Mouse (Mus musculus) intestine, postnatal 0 days (tissue): ENCODE data around the gene Alg11. TPM values are rescaled to one million over a fixed set of nuclear protein-coding genes. Genes with fewer than 3 reads are reported as not detected.

Experiments
- ATAC-seq: fragments of 200-750 bp; cut with Nextera tagmentation; 2 replicates; pipeline ENCODE4 v1.8.0; 2017; ENCODE audit warnings: mild to moderate bottlenecking, moderate TSS enrichment, moderate library complexity
- H3K27ac ChIP-seq: fragments of 300-500 bp; sonication (generic); 2 replicates; pipeline ENCODE4 v1.5.1; 2014; ENCODE audit warnings: mild to moderate bottlenecking, low read depth, low read length, moderate library complexity
- H3K27me3 ChIP-seq: fragments of 300-500 bp; sonication (generic); replicated peaks from 2 replicates; pipeline ENCODE4 v1.6.1; 2014; ENCODE audit warnings: low read length, mixed read lengths; ENCODE audit not compliant: control insufficient read depth, insufficient read depth
- H3K36me3 ChIP-seq: fragments of 300-500 bp; sonication (generic); 2 replicates; pipeline ENCODE4 v1.6.1; 2014; ENCODE audit warnings: mild to moderate bottlenecking, moderate library complexity; ENCODE audit not compliant: control insufficient read depth, insufficient read depth
- H3K4me1 ChIP-seq: fragments of 300-500 bp; sonication (generic); replicated peaks from 2 replicates; pipeline ENCODE4 v1.6.1; 2014; ENCODE audit warnings: antibody characterized with exemption, low read length, mixed read lengths; ENCODE audit not compliant: control insufficient read depth, insufficient read depth
- H3K4me2 ChIP-seq: fragments of 300-500 bp; sonication (generic); replicated peaks from 2 replicates; pipeline ENCODE4 v1.6.1; 2014; ENCODE audit warnings: low read depth, mild to moderate bottlenecking, moderate library complexity
- H3K4me3 ChIP-seq: fragments of 300-500 bp; sonication (generic); 2 replicates; pipeline ENCODE4 v1.5.1; 2014; ENCODE audit warnings: low read depth, low read length
- H3K9ac ChIP-seq: fragments of 300-500 bp; sonication (generic); 2 replicates; pipeline ENCODE4 v1.6.1; 2014; ENCODE audit warnings: mild to moderate bottlenecking, low read depth, low read length
- H3K9me3 ChIP-seq: fragments of 300-500 bp; sonication (generic); 2 replicates; pipeline ENCODE4 v1.6.1; 2016; ENCODE audit warnings: mixed run types; ENCODE audit not compliant: control insufficient read depth
- CTCF ChIP-seq: sonication (generic); IDR thresholded peaks from 2 replicates; pipeline ENCODE4 v1.5.1; 2016; ENCODE audit warnings: low read depth, mild to moderate bottlenecking, control low read depth, antibody characterized with exemption, moderate library complexity
- WGBS: fragments of 180-500 bp; shearing (Covaris S2); extraction: QIAGEN DNeasy Blood & Tissue Kit; methylation state at CpG from one replicate; pipeline ENCODE4 v1.1.7; 2014; 5-methylcytosine and 5-hydroxymethylcytosine counted together
- polyA plus RNA-seq: library from polyadenylated mRNA; unstranded; fragments of >200 nt; fragmentation: Nextera tagmentation; extraction: Ambion mirVana; gene quantifications from 2 replicates; pipeline ENCODE4 v1.2.1, GENCODE M21; 2015

Alg11 gene
- polyA plus RNA-seq, 1 experiment from 2014 or later: 12.1 TPM

- no peaks in the 10 kb centered on the region for H3K9me3 ChIP-seq
- no peak overlapping the region for H3K27ac ChIP-seq
- no peaks in the 10 kb centered on the region for H3K36me3 ChIP-seq
- no peak overlapping the region for H3K4me3 ChIP-seq
- ATAC-seq: no peak
- no peaks in the 10 kb centered on the region for H3K27me3 ChIP-seq
- WGBS: 36% methylated on average over 8 of the region's 8 CpGs
- H3K4me1 ChIP-seq: no peaks in the 10 kb centered on the region
- no peak overlapping the region for H3K9ac ChIP-seq
- H3K4me2 ChIP-seq: no peak overlapping the region
- TF ChIP-seq CTCF: peak; percentile 63
These were observed 31.0 kb downstream of the Alg11 start for GRCm38 (mm10) chr8:22091568-22091967.

- H3K27ac ChIP-seq: no peak overlapping the region
- H3K4me2 ChIP-seq: no peak overlapping the region
- H3K9ac ChIP-seq: no peak overlapping the region
- H3K4me1 ChIP-seq: no peaks in the 10 kb centered on the region
- H3K36me3 ChIP-seq: no peaks in the 10 kb centered on the region
- no peak overlapping the region for H3K4me3 ChIP-seq
- WGBS: 73% methylated on average over 4 of the region's 4 CpGs
- no peak for TF ChIP-seq CTCF
- ATAC-seq: no peak
- no peaks in the 10 kb centered on the region for H3K27me3 ChIP-seq
- no peaks in the 10 kb centered on the region for H3K9me3 ChIP-seq
These were observed 46.5 kb downstream of the Alg11 start for GRCm38 (mm10) chr8:22107020-22107419.

Other genes with a start within 250 kb of the Alg11 start
- not detected in 2 replicates for gene Defb50, start 237.2 kb upstream of the Alg11 start, polyA plus RNA-seq
- not detected in 2 replicates for gene Defb2, start 220.8 kb upstream of the Alg11 start, polyA plus RNA-seq
- not detected in 2 replicates for gene Defb10, start 201.8 kb upstream of the Alg11 start, polyA plus RNA-seq
- not detected in 2 replicates for gene Defb9, start 175.3 kb upstream of the Alg11 start, polyA plus RNA-seq
- not detected in 2 replicates for gene Defb11, start 154.3 kb upstream of the Alg11 start, polyA plus RNA-seq
- gene Defb15, start 128.0 kb upstream of the Alg11 start, polyA plus RNA-seq: not detected in 2 replicates
- not detected in 2 replicates for gene Defb35, start 122.4 kb upstream of the Alg11 start, polyA plus RNA-seq
- not detected in 2 replicates for gene Defb13, start 114.0 kb upstream of the Alg11 start, polyA plus RNA-seq
- not detected in 2 replicates for gene Fam90a1a, start 102.0 kb upstream of the Alg11 start, polyA plus RNA-seq
- gene Ccdc70, start 90.9 kb upstream of the Alg11 start, polyA plus RNA-seq: not detected in 2 replicates
- gene Atp7b, start 416 bp upstream of the Alg11 start, polyA plus RNA-seq: 3.0 and 3.9 TPM in 2 replicates
- gene Nek5, start 64.3 kb downstream of the Alg11 start, polyA plus RNA-seq: 0.14 and 0.21 TPM in 2 replicates
- gene Nek3, start 105.7 kb downstream of the Alg11 start, polyA plus RNA-seq: 5.2 and 5.5 TPM in 2 replicates
- 12.0 and 12.9 TPM in 2 replicates for gene Ckap2, start 125.1 kb downstream of the Alg11 start, polyA plus RNA-seq
- gene Vps36, start 132.1 kb downstream of the Alg11 start, polyA plus RNA-seq: 21.7 and 24.0 TPM in 2 replicates
- 2.6 and 3.1 TPM in 2 replicates for gene Thsd1, start 166.6 kb downstream of the Alg11 start, polyA plus RNA-seq
- 0.04 and 0.05 TPM in 2 replicates for gene Tpte, start 222.7 kb downstream of the Alg11 start, polyA plus RNA-seq